In genomic region chr5:46033008-46033676, GRCm38 (mm10) we compare ENCODE assay signal across 8 mouse cellular contexts.
A peak's percentile ranks its signal among the peaks of the same experiment; 100 is the strongest.
DNase-seq lines count a peak whose midpoint lies in the region; ATAC-seq and TF ChIP-seq lines count a peak whose summit lies in the region.

No protein-coding gene starts in this region.

- H3K9me3 ChIP-seq in limb, embryonic 14.5 days (ENCODE audit: control insufficient read depth, low read length): no peaks in the 10 kb centered on the region

- no peaks in the 10 kb centered on the region for H3K27me3 ChIP-seq in limb, embryonic 14.5 days (ENCODE audit: control insufficient read depth, insufficient read depth, low read length)

- 49% methylated on average over 8 of the region's 8 CpGs for WGBS in limb, embryonic 14.5 days

- no peak for TF ChIP-seq POLR2A in limb, embryonic 14.5 days (IDR thresholded peaks at IDR 0.05; ENCODE audit: borderline replicate concordance, extremely low read depth, insufficient read depth, insufficient read length)

- H3K9ac ChIP-seq in limb, embryonic 14.5 days (ENCODE audit: low read depth, low read length, severe bottlenecking): no peak overlapping the region

- no peaks in the 10 kb centered on the region for H3K36me3 ChIP-seq in limb, embryonic 14.5 days (ENCODE audit: control insufficient read depth, insufficient read depth, low read length)

- DNase-seq in gastrocnemius, postnatal 10 days: peak; percentile 12
- DNase-seq in gastrocnemius, postnatal 25 days: no peak
- DNase-seq in cerebellum, adult 8-10 months: peak; percentile 15
- peak; percentile 34 to 58 for DNase-seq in heart, postnatal 36 days
- peak; percentile 29 for DNase-seq in limb, embryonic 14.5 days (ENCODE audit: low spot score)
- peak; percentile 64 for DNase-seq in retina, embryonic 14.5 days (ENCODE audit: low spot score)
- DNase-seq in layer of hippocampus, adult 11-12 months (ENCODE audit: low spot score): no peak

- no peak overlapping the region for H3K4me2 ChIP-seq in limb, embryonic 14.5 days (replicated peaks; ENCODE audit: low read depth, low read length, severe bottlenecking)

- ATAC-seq in limb, embryonic 14.5 days (ENCODE audit: low FRiP score, low read depth): no peak
- no peak for ATAC-seq in activated CD4-positive, CD25-positive, alpha-beta regulatory T cell, adult 4 months

- peaks cover 5% of the 10 kb centered on the region; the same call in 1 of the 2 replicates for H3K4me1 ChIP-seq in limb, embryonic 14.5 days (ENCODE audit: control insufficient read depth, insufficient read depth, low read length)

- intact Hi-C loops in heart, postnatal 36 days (cut with DNase I): no loop called here

- no peak overlapping the region for H3K27ac ChIP-seq in limb, embryonic 14.5 days (replicated peaks; ENCODE audit: low read depth, low read length)

- no peak overlapping the region for H3K4me3 ChIP-seq in limb, embryonic 14.5 days (replicated peaks; ENCODE audit: low read length)

Comparison
In these comparisons a context has a peak if more than half of its experiments do, and no peak if none do; other contexts are left out.
1. DNase-seq: peak in gastrocnemius, postnatal 10 days (single experiment), cerebellum, adult 8-10 months (single experiment), heart, postnatal 36 days (2 of 2), limb, embryonic 14.5 days (single experiment) and retina, embryonic 14.5 days (single experiment); none in gastrocnemius, postnatal 25 days (single experiment) and layer of hippocampus, adult 11-12 months (single experiment).